Mouse (Mus musculus) heart, postnatal 0 days (tissue): Measurements from ENCODE around the gene Stmnd1.

ENCODE experiments used
- CTCF ChIP-seq: IDR thresholded peaks from 2 replicates; pipeline ENCODE4 v1.5.1; 2016; ENCODE audit warnings: antibody characterized with exemption, control low read depth, low read depth
- EP300 ChIP-seq: IDR thresholded peaks from 2 replicates; pipeline ENCODE4 v1.6.1; 2016; ENCODE audit warnings: antibody characterized with exemption, low read depth

DNA sequence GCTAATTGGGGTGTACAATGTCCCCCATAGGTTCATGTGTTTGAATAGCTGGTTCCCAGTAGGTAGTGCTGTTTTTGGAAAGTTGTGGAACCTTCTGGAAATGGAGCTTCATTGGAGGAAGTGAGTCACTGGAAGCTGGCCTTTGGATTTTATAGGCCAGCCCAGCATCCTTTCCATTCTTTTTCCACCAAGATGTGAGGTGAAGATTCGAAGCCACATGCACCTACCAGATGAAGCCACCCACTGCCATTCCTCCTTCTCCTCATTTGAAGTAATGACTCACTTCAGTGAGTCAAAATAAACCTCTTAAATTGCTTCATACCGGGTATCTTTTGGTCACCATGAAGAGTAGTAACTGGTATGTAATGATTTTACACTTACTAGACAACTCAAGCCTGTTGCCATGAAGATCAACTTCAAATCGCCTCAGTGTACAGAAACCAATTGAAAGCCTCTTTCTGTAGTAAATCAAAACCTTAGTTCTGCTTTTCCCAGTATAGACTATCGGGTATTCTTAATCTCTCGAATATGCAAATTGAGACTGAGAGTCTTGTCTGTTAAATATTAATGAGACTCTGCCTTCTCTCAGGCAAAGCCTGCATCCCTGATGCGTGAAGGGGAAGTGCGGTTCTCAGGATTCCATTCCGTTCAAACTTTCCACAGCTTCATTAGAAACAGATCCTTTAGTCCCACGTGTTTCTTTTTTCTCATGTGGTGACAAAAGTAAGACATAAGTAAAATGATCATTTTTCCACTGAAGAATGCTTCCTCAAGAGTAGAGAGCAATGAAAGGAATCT is 31.9 kb upstream of the Stmnd1 start:
- TF ChIP-seq CTCF (no peak), EP300 (no peak)
